Mouse (Mus musculus): ENCODE measurements around the gene Pdlim5. TPM values are rescaled to one million over a fixed set of nuclear protein-coding genes. Genes with fewer than 3 reads are reported as not detected.

The Pdlim5 gene
- polyA plus RNA-seq, 1 experiment from 2014 or later = 12.9 TPM

DNA sequence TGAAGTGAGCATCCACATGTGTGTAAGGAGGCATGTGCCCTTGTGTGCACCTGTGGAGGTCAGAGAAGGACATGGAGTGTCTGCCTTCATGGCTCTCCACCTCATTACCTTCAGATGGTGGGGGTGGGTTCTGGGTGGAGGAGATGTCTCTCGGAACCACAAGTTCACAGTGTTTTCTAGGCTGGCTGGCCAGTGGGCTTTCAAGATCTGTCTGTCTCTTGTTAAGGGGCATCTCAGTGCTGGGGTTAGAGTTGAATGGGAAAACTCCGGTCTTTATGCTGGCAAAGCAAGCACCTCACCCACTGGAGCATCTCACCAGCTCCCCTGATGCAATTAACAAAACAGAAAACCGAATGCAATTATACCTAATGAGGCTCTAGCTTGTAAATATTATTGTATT is 36.0 kb upstream of the Pdlim5 start:
- ATAC-seq (ENCODE audit: low FRiP score) = no peak
- no peak overlapping the region for H3K27ac ChIP-seq
- no peaks in the 10 kb centered on the region for H3K36me3 ChIP-seq (replicated peaks)
- WGBS = 55% methylated on average over 3 of the region's 3 CpGs
- H3K9me3 ChIP-seq = no peaks in the 10 kb centered on the region
- H3K27me3 ChIP-seq = no peaks in the 10 kb centered on the region
- peaks cover 14% of the 10 kb centered on the region for H3K4me1 ChIP-seq
- H3K4me3 ChIP-seq (replicated peaks) = no peak overlapping the region
- no peak overlapping the region for H3K4me2 ChIP-seq
- H3K9ac ChIP-seq = no peak overlapping the region

DNA sequence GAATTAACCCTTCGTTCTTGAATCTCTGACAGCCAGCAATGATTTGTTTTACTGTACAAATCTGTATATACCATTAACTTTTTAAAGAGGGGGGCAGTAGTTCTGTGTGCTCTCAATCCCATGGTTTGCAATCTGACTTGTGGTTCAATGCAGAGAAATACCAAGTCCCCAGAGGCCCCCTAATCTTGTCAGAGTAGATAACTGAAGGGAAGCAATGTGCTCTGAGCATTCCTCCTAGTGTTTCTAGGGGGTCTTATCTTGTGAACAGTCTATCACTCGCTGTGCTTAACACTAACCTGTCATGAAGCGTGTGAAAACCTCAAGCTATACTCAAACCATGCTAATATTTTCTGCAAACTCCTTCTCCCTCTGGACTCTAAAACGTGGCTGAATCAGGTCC is 34.6 kb upstream of the Pdlim5 start:
- no peak for ATAC-seq (ENCODE audit: low FRiP score)
- no peak overlapping the region for H3K27ac ChIP-seq
- H3K4me2 ChIP-seq = no peak overlapping the region
- no peak overlapping the region for H3K4me3 ChIP-seq (replicated peaks)
- no peak overlapping the region for H3K9ac ChIP-seq
- no peaks in the 10 kb centered on the region for H3K9me3 ChIP-seq
- H3K36me3 ChIP-seq (replicated peaks) = no peaks in the 10 kb centered on the region
- no peaks in the 10 kb centered on the region for H3K27me3 ChIP-seq
- 85% methylated on average over 4 of the region's 4 CpGs for WGBS
- H3K4me1 ChIP-seq = peaks cover 14% of the 10 kb centered on the region

DNA sequence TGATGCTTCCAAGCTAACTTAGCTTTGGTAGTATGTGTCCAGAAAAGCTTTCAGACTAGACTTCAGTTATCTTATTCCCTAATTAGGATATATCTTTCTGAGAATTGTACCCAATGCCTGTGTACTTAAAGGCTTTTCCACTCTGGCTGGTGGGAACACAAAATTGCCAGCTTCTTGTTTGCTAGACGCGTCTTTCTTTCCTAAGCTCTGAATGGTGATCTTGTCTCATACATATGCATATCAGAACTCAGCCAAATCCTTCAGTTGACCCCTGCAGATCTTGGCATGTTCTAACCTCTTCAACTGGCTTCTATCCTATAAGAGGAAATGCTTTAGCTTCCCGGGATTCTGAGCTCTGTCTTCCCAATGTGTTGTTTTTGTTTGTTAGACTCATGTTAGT is 31.3 kb upstream of the Pdlim5 start:
- H3K27ac ChIP-seq = no peak overlapping the region
- no peak overlapping the region for H3K9ac ChIP-seq
- ATAC-seq (ENCODE audit: low FRiP score) = no peak

DNA sequence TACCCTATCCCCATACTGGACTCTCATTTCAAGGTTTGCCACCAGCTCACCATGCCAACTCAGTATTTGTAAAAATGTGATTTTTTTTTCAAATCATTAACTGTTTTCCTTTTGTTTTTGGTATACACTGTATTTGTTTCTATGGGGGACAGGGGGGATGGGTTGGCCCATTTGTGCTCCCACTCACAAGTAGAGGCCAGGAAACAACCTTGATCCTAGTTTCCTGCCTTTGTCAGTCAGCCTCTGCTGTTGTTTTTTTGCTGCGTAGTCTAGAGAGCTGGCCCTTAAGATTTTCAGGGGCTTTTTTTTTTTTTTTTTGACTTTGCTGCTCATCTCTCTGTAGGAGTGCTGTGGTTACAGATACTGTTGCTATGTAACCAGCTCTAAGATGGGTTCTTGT is 28.6 kb upstream of the Pdlim5 start:
- Histone ChIP-seq H3K4me3 (replicated peaks) (no peak overlapping the region), H3K27ac (no peak overlapping the region), H3K27me3 (no peaks in the 10 kb centered on the region), H3K9ac (no peak overlapping the region), H3K4me2 (no peak overlapping the region), H3K9me3 (no peaks in the 10 kb centered on the region), H3K4me1 (no peaks in the 10 kb centered on the region), H3K36me3 (replicated peaks) (no peaks in the 10 kb centered on the region)
- 100% methylated on average over 1 of the region's 1 CpGs for WGBS
- ATAC-seq (ENCODE audit: low FRiP score) = no peak

More for the DNA sequence above, 31.3 kb upstream of the Pdlim5 start:
- no peaks in the 10 kb centered on the region for H3K27me3 ChIP-seq
- H3K4me3 ChIP-seq (replicated peaks) = no peak overlapping the region
- no peaks in the 10 kb centered on the region for H3K36me3 ChIP-seq (replicated peaks)
- no peak overlapping the region for H3K4me2 ChIP-seq
- 45% methylated on average over 3 of the region's 3 CpGs for WGBS
- H3K4me1 ChIP-seq = no peaks in the 10 kb centered on the region; the same call in 1 of the 2 replicates
- H3K9me3 ChIP-seq = no peaks in the 10 kb centered on the region

DNA sequence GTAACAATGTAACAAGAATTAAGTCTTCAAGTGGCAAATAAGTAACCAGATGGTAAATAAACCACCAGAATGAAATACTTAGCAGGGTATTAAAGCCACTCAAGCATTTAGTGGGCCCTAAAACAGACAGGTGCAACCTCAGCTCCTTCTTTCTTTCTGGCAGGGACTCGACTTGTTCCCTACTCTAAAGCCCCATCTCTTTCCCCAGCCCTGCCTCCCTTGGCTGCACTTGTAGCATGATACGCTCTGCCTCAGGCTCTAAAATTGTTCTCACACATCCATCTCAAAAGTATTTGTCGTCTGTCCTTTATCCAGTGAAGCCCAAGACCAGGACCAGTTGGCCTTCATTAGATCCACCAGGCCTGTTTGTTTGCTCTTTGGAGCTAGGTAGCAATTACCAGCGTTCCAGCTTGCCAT is 28.0 kb upstream of the Pdlim5 start:
- Histone ChIP-seq H3K4me2 (no peak overlapping the region), H3K9ac (no peak overlapping the region), H3K27me3 (no peaks in the 10 kb centered on the region), H3K36me3 (replicated peaks) (no peaks in the 10 kb centered on the region), H3K27ac (no peak overlapping the region), H3K4me3 (replicated peaks) (no peak overlapping the region), H3K4me1 (no peaks in the 10 kb centered on the region), H3K9me3 (no peaks in the 10 kb centered on the region)
- ATAC-seq (ENCODE audit: low FRiP score) = no peak
- 79% methylated on average over 4 of the region's 4 CpGs for WGBS

DNA sequence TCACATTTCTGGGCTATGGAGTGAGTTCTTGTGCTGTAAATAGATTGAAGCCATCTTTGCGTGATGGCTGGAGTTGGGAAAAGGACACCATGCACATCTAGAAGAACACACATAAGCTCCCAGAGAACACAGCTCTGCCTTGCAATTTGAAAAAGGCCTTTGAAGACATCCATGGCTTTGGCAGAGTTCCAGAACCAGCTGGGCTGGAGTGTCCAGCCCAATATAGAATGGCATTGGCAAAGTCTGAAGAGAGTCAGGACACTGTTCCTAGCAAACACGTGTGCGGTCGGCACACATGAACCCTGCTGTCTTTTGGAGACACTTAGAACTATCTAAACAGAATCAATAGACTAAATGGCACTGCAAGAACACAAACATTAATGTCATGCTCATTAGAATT is 26.7 kb upstream of the Pdlim5 start:
- Histone ChIP-seq H3K9me3 (no peaks in the 10 kb centered on the region), H3K4me2 (no peak overlapping the region), H3K9ac (no peak overlapping the region), H3K4me3 (replicated peaks) (no peak overlapping the region), H3K36me3 (replicated peaks) (no peaks in the 10 kb centered on the region), H3K27ac (no peak overlapping the region), H3K4me1 (no peaks in the 10 kb centered on the region), H3K27me3 (no peaks in the 10 kb centered on the region)
- no peak for ATAC-seq (ENCODE audit: low FRiP score)
- WGBS = 82% methylated on average over 4 of the region's 4 CpGs

DNA sequence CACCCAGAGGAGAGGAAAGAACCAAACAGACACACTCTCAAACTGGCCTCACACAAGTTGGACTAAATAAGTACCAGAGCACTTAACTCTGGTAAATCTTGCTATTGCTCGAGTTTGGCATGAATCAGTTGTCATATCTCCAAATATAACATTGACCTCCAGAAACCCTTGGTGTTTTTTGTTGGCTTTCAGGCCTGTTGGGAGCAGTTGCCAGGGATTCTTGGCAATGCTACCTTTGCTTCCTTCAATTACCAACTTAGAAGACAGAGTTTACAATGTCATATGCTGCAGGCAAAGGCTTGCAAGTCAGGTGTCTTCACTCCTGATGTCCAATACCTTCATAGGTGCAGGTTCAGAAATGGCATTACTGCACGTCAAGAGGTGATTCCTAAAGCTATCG is 26.0 kb upstream of the Pdlim5 start:
- WGBS = 92% methylated on average over 3 of the region's 3 CpGs
- Histone ChIP-seq H3K27me3 (no peaks in the 10 kb centered on the region), H3K9ac (no peak overlapping the region), H3K27ac (no peak overlapping the region), H3K4me2 (no peak overlapping the region), H3K4me3 (replicated peaks) (no peak overlapping the region), H3K4me1 (no peaks in the 10 kb centered on the region), H3K36me3 (replicated peaks) (no peaks in the 10 kb centered on the region), H3K9me3 (no peaks in the 10 kb centered on the region)
- ATAC-seq (ENCODE audit: low FRiP score) = no peak

DNA sequence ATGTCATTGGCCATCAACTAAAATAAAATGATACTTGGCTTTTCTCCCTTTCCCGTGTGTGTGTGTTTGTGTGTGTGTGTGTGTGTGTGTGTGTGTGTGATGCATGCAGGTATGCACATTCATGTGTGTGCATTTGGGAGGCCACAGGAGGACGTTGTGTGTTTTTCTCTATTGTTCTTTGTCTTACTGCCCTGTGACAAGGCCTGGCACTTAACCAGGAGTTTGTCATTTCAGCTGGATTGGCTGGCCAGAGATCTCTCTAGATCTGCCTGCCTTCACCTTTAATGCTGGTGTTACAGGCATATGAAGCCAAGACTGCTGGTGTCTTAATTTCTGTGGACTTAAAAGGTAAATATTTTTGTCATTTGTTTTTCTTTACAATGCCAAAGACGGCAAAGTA is 22.5 kb upstream of the Pdlim5 start:
- no peak overlapping the region for H3K4me3 ChIP-seq (replicated peaks)
- H3K27me3 ChIP-seq = no peaks in the 10 kb centered on the region
- 67% methylated on average over 3 of the region's 3 CpGs for WGBS

DNA sequence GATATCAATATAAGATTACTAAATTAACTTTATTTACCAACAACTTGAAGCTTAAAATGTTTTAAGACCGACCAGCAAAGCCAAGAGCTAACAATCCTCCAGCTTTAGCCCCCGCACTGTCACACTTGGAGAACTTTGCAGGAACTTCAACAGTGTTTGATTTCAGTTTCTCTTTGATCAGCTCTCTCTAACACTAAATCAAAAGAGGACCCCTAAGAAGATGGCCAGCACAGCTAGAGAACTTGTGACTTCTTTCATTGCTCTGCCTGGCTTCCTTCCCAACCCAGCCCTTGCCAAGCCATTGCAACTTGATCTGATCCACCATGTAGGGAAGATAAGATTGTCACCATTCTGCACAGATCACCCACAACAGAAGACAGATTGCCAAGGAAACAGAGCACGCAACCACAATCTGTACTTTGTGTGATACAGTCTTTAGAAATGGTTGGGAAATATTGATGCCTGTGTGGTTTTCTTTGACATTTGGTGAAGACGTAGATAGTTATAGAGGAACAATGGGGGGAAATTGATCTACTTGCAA is 17.9 kb upstream of the Pdlim5 start:
- Histone ChIP-seq H3K27me3 (no peaks in the 10 kb centered on the region), H3K9ac (no peak overlapping the region), H3K4me2 (no peak overlapping the region), H3K27ac (no peak overlapping the region), H3K36me3 (replicated peaks) (no peaks in the 10 kb centered on the region), H3K4me3 (replicated peaks) (no peak overlapping the region), H3K9me3 (no peaks in the 10 kb centered on the region), H3K4me1 (no peaks in the 10 kb centered on the region)
- 86% methylated on average over 4 of the region's 4 CpGs for WGBS
- ATAC-seq (ENCODE audit: low FRiP score) = no peak

More for the DNA sequence above, 22.5 kb upstream of the Pdlim5 start:
- H3K9me3 ChIP-seq = no peaks in the 10 kb centered on the region
- H3K4me2 ChIP-seq = no peak overlapping the region
- no peaks in the 10 kb centered on the region for H3K36me3 ChIP-seq (replicated peaks)
- no peak for ATAC-seq (ENCODE audit: low FRiP score)
- H3K27ac ChIP-seq = no peak overlapping the region
- H3K4me1 ChIP-seq = no peaks in the 10 kb centered on the region
- no peak overlapping the region for H3K9ac ChIP-seq

DNA sequence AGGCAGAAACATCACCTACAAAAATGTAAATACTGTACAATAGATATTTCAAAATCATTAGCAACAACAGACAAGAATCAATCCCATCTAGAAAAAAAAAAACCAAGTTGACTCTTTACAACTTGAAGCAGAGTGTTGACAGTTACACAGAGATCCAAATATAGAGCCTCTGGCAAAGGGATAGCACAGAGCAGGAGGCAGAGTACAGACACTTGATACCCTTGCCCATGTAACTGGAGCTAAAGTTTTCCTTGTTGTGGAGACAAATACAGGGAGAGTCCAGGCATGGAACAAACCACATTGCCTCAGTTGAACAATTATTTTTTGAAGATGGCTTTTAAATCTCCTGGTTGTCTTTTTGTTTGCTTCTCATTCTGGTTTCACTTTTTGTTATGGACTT is 15.4 kb upstream of the Pdlim5 start:
- no peaks in the 10 kb centered on the region for H3K4me1 ChIP-seq
- no peaks in the 10 kb centered on the region for H3K9me3 ChIP-seq
- no peak overlapping the region for H3K27ac ChIP-seq
- no peaks in the 10 kb centered on the region for H3K27me3 ChIP-seq
- H3K36me3 ChIP-seq (replicated peaks) = no peaks in the 10 kb centered on the region
- H3K9ac ChIP-seq = no peak overlapping the region
- no peak for ATAC-seq (ENCODE audit: low FRiP score)
- no peak overlapping the region for H3K4me2 ChIP-seq
- no peak overlapping the region for H3K4me3 ChIP-seq (replicated peaks)

DNA sequence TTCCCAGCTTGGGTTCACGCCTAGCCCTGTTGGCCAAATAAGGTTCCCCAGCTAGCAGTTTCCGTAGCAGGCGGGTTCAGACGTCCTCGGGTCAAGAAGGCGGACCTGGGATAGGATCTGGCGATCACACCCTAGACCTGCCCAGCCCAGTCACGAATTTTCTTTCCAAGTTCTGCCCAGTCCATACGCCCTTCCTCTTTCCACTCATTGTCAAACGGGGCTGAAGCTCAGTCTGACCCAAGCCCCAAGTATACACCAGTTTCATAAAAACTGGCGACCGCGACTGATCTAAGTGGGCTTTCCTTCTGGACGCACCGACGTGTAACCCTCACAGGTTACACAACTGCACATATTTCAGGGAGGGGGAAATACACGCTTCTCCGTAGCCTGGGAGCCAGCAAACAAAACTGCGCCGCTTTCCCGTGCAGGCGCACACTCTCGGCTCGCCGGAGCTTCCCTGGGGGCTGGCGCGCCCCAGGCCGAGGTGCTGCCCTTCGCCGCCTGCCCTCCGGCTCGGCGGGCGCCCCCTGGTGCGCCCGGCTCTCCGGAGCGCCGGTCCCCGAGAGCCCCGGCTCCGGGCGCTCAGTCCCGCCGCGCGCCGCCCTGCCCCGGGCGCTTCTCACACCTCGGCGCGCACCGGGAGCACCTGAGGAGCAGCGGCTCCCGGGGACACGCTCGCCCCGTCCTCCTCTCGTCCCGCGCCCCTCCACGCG is 544 bp downstream of the Pdlim5 start:
- peak; percentile 84 for ATAC-seq (ENCODE audit: low FRiP score)
- peak overlapping the region; percentile 69 for H3K9ac ChIP-seq

DNA sequence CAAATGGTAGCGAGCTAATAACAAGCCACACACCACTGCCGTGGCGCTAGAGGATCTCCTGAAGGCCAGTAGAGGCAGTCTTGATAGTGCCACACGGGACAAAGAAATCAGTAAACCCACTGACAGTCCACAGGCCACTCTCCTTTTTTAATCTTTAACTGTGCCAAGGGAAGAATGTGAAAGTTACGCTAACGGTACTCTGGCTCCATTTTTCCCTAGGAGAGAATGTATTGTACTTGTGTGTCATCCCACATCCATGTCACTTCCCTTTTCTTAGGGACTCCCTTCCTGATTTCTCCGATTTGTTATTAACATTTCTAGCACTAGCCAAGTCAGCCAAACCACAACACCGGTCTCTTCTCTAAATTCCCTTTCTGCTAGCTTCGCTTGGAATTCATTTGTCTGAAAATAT is 1.5 kb downstream of the Pdlim5 start:
- ATAC-seq (ENCODE audit: low FRiP score) = no peak
- WGBS = 60% methylated on average over 9 of the region's 9 CpGs

More for the DNA sequence above, 544 bp downstream of the Pdlim5 start:
- WGBS = under 1% methylated on average over 51 of the region's 64 CpGs
- Histone ChIP-seq H3K9me3 (no peaks in the 10 kb centered on the region), H3K4me1 (peaks cover 8% of the 10 kb centered on the region), H3K27ac (0 out of 2 replicates have a peak overlapping the region, but pooled peaks have one; percentile 3), H3K4me3 (replicated peaks) (peak overlapping the region; percentile 82), H3K36me3 (replicated peaks) (no peaks in the 10 kb centered on the region), H3K27me3 (peaks cover 10% of the 10 kb centered on the region; the same call in 1 of the 2 replicates), H3K4me2 (peak overlapping the region; percentile 84)

DNA sequence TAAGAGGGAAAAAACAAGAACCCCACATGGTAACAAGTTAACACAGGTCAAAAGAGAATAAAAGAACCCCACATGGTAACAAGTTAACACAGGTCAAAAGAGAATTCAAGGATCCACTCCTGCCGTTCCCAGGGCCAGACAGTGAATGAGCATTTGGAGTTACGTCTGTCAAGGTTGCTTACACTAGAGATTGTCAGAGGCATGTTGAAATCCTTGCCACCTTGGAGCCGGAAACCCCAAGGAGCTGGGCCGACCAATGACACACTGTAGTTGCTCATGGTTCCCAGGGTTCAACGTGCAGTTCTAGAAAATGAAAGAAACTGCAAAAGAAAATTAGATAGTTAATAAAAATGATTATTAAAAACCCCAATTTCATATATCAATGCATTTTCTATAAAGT is 4.0 kb downstream of the Pdlim5 start:
- Histone ChIP-seq H3K27ac (no peak overlapping the region), H3K4me2 (no peak overlapping the region), H3K4me3 (replicated peaks) (no peak overlapping the region), H3K27me3 (peaks cover 10% of the 10 kb centered on the region; the same call in 1 of the 2 replicates), H3K9me3 (no peaks in the 10 kb centered on the region), H3K36me3 (replicated peaks) (no peaks in the 10 kb centered on the region), H3K4me1 (peaks cover 15% of the 10 kb centered on the region), H3K9ac (no peak overlapping the region)
- 62% methylated on average over 5 of the region's 5 CpGs for WGBS
- ATAC-seq (ENCODE audit: low FRiP score) = no peak

More for the DNA sequence above, 1.5 kb downstream of the Pdlim5 start:
- Histone ChIP-seq H3K27ac (no peak overlapping the region), H3K9ac (no peak overlapping the region), H3K4me2 (peak overlapping the region; percentile 84), H3K36me3 (replicated peaks) (no peaks in the 10 kb centered on the region), H3K4me1 (peaks cover 11% of the 10 kb centered on the region), H3K9me3 (no peaks in the 10 kb centered on the region), H3K27me3 (peaks cover 10% of the 10 kb centered on the region; the same call in 1 of the 2 replicates), H3K4me3 (replicated peaks) (no peak overlapping the region)
